In genomic region chr15:25509584-25509983, GRCm38 (mm10) we compare ENCODE assay signal across 18 mouse cellular contexts.
DNase-seq lines count a peak whose midpoint lies in the region; ATAC-seq and TF ChIP-seq lines count a peak whose summit lies in the region.
"Had no signal": no experiment of that assay in that cellular context is flagged by ENCODE, and none has a peak within 500 bp of the region (broad histone marks: within the 10 kb centered on the region; RNA-seq: fewer than 3 reads in every experiment).

No protein-coding gene starts in this region.

- intact Hi-C loops in gastrocnemius, postnatal 36 days (cut with DNase I): no loop called here

- H3K9me3 ChIP-seq in kidney, embryonic 14.5 days (ENCODE audit: control insufficient read depth, low read length): no peaks in the 10 kb centered on the region
- no peaks in the 10 kb centered on the region for H3K9me3 ChIP-seq in midbrain, embryonic 10.5 days (replicated peaks)
- H3K9me3 ChIP-seq in midbrain, embryonic 16.5 days (replicated peaks; ENCODE audit: control insufficient read depth, low read length, poor library complexity, severe bottlenecking): no peaks in the 10 kb centered on the region
- H3K9me3 ChIP-seq in embryonic facial prominence, embryonic 13.5 days: no peaks in the 10 kb centered on the region
- no peaks in the 10 kb centered on the region for H3K9me3 ChIP-seq in midbrain, embryonic 15.5 days
- H3K9me3 ChIP-seq in forebrain, postnatal 0 days (ENCODE audit: low read length): no peaks in the 10 kb centered on the region
- H3K9me3 ChIP-seq: forebrain, embryonic 12.5 days; heart, embryonic 10.5 days had no signal

- H3K27me3 ChIP-seq in kidney, embryonic 14.5 days (ENCODE audit: control insufficient read depth, insufficient read depth, low read length): no peaks in the 10 kb centered on the region
- peaks cover 5% of the 10 kb centered on the region; the same call in 1 of the 2 replicates for H3K27me3 ChIP-seq in midbrain, embryonic 10.5 days (ENCODE audit: low read depth, poor library complexity, severe bottlenecking)
- no peaks in the 10 kb centered on the region for H3K27me3 ChIP-seq in midbrain, embryonic 16.5 days (ENCODE audit: control insufficient read depth, insufficient read depth, low read depth, low read length)
- no peaks in the 10 kb centered on the region; the same call in none of the 2 replicates for H3K27me3 ChIP-seq in embryonic facial prominence, embryonic 13.5 days
- peaks cover 9% of the 10 kb centered on the region; the same call in 1 of the 2 replicates for H3K27me3 ChIP-seq in midbrain, embryonic 15.5 days (replicated peaks)
- H3K27me3 ChIP-seq in forebrain, postnatal 0 days (ENCODE audit: insufficient read depth, low read length): peaks cover 15% of the 10 kb centered on the region

- 0 out of 2 replicates have a peak overlapping the region, but pooled peaks have one; percentile 7 for H3K9ac ChIP-seq in kidney, embryonic 14.5 days (ENCODE audit: low read depth, low read length)
- H3K9ac ChIP-seq in midbrain, embryonic 16.5 days (ENCODE audit: low read depth, low read length): no peak overlapping the region
- H3K9ac ChIP-seq in embryonic facial prominence, embryonic 13.5 days: no peak overlapping the region
- H3K9ac ChIP-seq in midbrain, embryonic 15.5 days: no peak overlapping the region
- H3K9ac ChIP-seq in forebrain, postnatal 0 days: no peak overlapping the region
- H3K9ac ChIP-seq: forebrain, embryonic 12.5 days had no signal

- WGBS in kidney, embryonic 14.5 days: 19% methylated on average over 8 of the region's 8 CpGs
- 84% methylated on average over 8 of the region's 8 CpGs for WGBS in midbrain, embryonic 10.5 days
- WGBS in midbrain, embryonic 16.5 days: 65% methylated on average over 8 of the region's 8 CpGs
- WGBS in embryonic facial prominence, embryonic 13.5 days: 62% methylated on average over 8 of the region's 8 CpGs
- WGBS in midbrain, embryonic 15.5 days: 64% methylated on average over 8 of the region's 8 CpGs
- 66% methylated on average over 8 of the region's 8 CpGs for WGBS in forebrain, postnatal 0 days

- no peaks in the 10 kb centered on the region for H3K36me3 ChIP-seq in kidney, embryonic 14.5 days (ENCODE audit: control insufficient read depth, insufficient read depth, low read length)
- no peaks in the 10 kb centered on the region for H3K36me3 ChIP-seq in midbrain, embryonic 10.5 days
- H3K36me3 ChIP-seq in midbrain, embryonic 16.5 days (ENCODE audit: control insufficient read depth, insufficient read depth, low read length): no peaks in the 10 kb centered on the region
- H3K36me3 ChIP-seq in embryonic facial prominence, embryonic 13.5 days: no peaks in the 10 kb centered on the region
- no peaks in the 10 kb centered on the region for H3K36me3 ChIP-seq in midbrain, embryonic 15.5 days (replicated peaks)
- H3K36me3 ChIP-seq in forebrain, postnatal 0 days (ENCODE audit: insufficient read depth): no peaks in the 10 kb centered on the region
- H3K36me3 ChIP-seq: forebrain, embryonic 12.5 days; heart, embryonic 10.5 days had no signal

- ATAC-seq in kidney, embryonic 14.5 days (ENCODE audit: low FRiP score, low TSS enrichment): peak; percentile 64
- ATAC-seq in midbrain, embryonic 16.5 days: no peak
- ATAC-seq in embryonic facial prominence, embryonic 13.5 days (ENCODE audit: insufficient number of reproducible peaks, insufficient read depth, low FRiP score, low TSS enrichment, low read depth): no peak
- 0 out of 2 replicates have a peak, but pooled peaks have one; percentile 27 for ATAC-seq in midbrain, embryonic 15.5 days (replicated peaks)
- no peak for ATAC-seq in forebrain, postnatal 0 days

- H3K4me3 ChIP-seq in kidney, embryonic 14.5 days (ENCODE audit: low read length): no peak overlapping the region
- no peak overlapping the region for H3K4me3 ChIP-seq in midbrain, embryonic 10.5 days
- no peak overlapping the region for H3K4me3 ChIP-seq in midbrain, embryonic 16.5 days (ENCODE audit: low read depth, low read length)
- no peak overlapping the region for H3K4me3 ChIP-seq in embryonic facial prominence, embryonic 13.5 days
- H3K4me3 ChIP-seq in midbrain, embryonic 15.5 days: no peak overlapping the region
- H3K4me3 ChIP-seq in forebrain, postnatal 0 days (ENCODE audit: low read depth, low read length): no peak overlapping the region
- H3K4me3 ChIP-seq: forebrain, embryonic 12.5 days; heart, embryonic 10.5 days had no signal

- no peak for DNase-seq in kidney, adult 11 months
- no peak for DNase-seq in midbrain, embryonic 10.5 days (ENCODE audit: low spot score)
- no peak for DNase-seq in gastrocnemius, postnatal 36 days
- no peak for DNase-seq in forebrain, postnatal 0 days
- DNase-seq: adrenal gland, adult 8-10 months; cerebellum, adult 9-11 months; gastrocnemius, postnatal 25 days; heart, postnatal 14 days; lung, adult 18-20 months; lung, postnatal 36 days; thymus, adult 2 months had no signal

- peak overlapping the region; percentile 26 for H3K4me2 ChIP-seq in kidney, embryonic 14.5 days (replicated peaks; ENCODE audit: low read depth, low read length)
- no peak overlapping the region for H3K4me2 ChIP-seq in midbrain, embryonic 16.5 days (ENCODE audit: low read length)
- H3K4me2 ChIP-seq in embryonic facial prominence, embryonic 13.5 days: peak overlapping the region; percentile 41; the same call in 1 of the 2 replicates
- H3K4me2 ChIP-seq in midbrain, embryonic 15.5 days: no peak overlapping the region
- no peak overlapping the region for H3K4me2 ChIP-seq in forebrain, postnatal 0 days (ENCODE audit: low read depth)
- H3K4me2 ChIP-seq: forebrain, embryonic 12.5 days; liver, embryonic 11.5 days had no signal

- H3K4me1 ChIP-seq in kidney, embryonic 14.5 days (ENCODE audit: control insufficient read depth, insufficient read depth, low read length): peaks cover 24% of the 10 kb centered on the region
- H3K4me1 ChIP-seq in midbrain, embryonic 10.5 days: peaks cover 14% of the 10 kb centered on the region
- H3K4me1 ChIP-seq in midbrain, embryonic 16.5 days (ENCODE audit: control insufficient read depth, insufficient read depth, low read length): peaks cover 5% of the 10 kb centered on the region
- peaks cover 18% of the 10 kb centered on the region for H3K4me1 ChIP-seq in embryonic facial prominence, embryonic 13.5 days
- peaks cover 7% of the 10 kb centered on the region for H3K4me1 ChIP-seq in midbrain, embryonic 15.5 days
- no peaks in the 10 kb centered on the region for H3K4me1 ChIP-seq in forebrain, postnatal 0 days (ENCODE audit: insufficient read depth)

- H3K27ac ChIP-seq in kidney, embryonic 14.5 days (ENCODE audit: low read depth, low read length): peak overlapping the region; percentile 91
- H3K27ac ChIP-seq in midbrain, embryonic 10.5 days (replicated peaks): 0 out of 2 replicates have a peak overlapping the region, but pooled peaks have one; percentile 6
- no peak overlapping the region; the same call in 1 of the 2 replicates for H3K27ac ChIP-seq in midbrain, embryonic 16.5 days (ENCODE audit: low read length)
- 0 out of 2 replicates have a peak overlapping the region, but pooled peaks have one; percentile 7 for H3K27ac ChIP-seq in embryonic facial prominence, embryonic 13.5 days
- H3K27ac ChIP-seq in midbrain, embryonic 15.5 days: peak overlapping the region; percentile 45; the same call in 1 of the 2 replicates
- no peak overlapping the region for H3K27ac ChIP-seq in forebrain, postnatal 0 days (ENCODE audit: low read depth, low read length)
- H3K27ac ChIP-seq: forebrain, embryonic 12.5 days; heart, embryonic 10.5 days had no signal

- TF ChIP-seq CTCF in forebrain, postnatal 0 days (IDR thresholded peaks at IDR 0.05; ENCODE audit: low read depth): no peak

Comparison
In these comparisons a context has a peak if more than half of its experiments do, and no peak if none do; other contexts are left out.
1. ATAC-seq: peak in kidney, embryonic 14.5 days (single experiment) and midbrain, embryonic 15.5 days (single experiment); none in midbrain, embryonic 16.5 days (single experiment), embryonic facial prominence, embryonic 13.5 days (single experiment) and forebrain, postnatal 0 days (single experiment).
2. H3K27ac ChIP-seq: peak in kidney, embryonic 14.5 days (single experiment), midbrain, embryonic 10.5 days (single experiment), embryonic facial prominence, embryonic 13.5 days (single experiment) and midbrain, embryonic 15.5 days (single experiment); none in midbrain, embryonic 16.5 days (single experiment) and forebrain, postnatal 0 days (single experiment).
3. H3K4me2 ChIP-seq: peak in kidney, embryonic 14.5 days (single experiment) and embryonic facial prominence, embryonic 13.5 days (single experiment); none in midbrain, embryonic 16.5 days (single experiment), midbrain, embryonic 15.5 days (single experiment) and forebrain, postnatal 0 days (single experiment).